Comparison of ENCODE assay signal across 8 mouse cellular contexts in the genomic region with DNA sequence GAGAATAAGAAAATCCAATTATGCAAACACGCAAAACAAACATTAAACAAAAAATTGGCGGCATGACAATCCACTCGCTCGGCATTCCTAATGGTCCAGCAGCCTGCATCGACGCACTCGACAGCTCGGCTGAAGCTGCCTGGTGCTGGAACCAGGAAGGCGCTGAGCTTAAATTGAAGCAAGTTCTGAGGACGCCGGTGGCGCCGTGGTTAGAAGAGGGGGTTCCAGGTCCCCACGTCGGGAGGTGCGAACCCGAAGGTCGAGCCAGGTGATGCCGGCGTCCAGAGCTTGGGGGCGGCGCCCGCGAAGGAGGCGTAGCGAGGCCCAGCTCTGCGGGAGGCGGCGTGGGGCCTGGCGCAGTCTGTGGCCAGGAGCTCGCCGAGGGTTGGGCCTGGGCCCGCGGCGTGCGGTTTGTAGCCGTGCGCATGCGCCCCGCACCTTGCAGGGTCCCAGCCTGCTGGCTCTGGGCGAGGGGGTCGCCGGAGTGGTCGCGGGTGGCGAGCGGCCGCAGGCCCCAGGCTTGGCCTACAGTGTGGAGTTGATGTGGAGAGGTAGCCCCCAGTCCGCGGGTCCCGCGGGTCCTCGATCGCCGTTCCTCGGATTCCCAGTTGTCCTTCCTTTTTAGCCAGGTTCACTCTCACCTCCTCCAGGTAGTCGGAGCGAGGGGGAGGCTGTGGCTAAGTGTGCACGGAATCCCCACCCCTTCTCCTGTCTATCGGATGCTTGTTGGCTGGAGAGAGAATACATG. TPM values are rescaled to one million over a fixed set of nuclear protein-coding genes. Genes with fewer than 3 reads are reported as not detected.
DNase-seq lines count a peak whose midpoint lies in the region; ATAC-seq and TF ChIP-seq lines count a peak whose summit lies in the region.

No protein-coding gene starts in this region.

- H3K4me3 ChIP-seq in lung, embryonic 15.5 days, result peak overlapping the region; percentile 73
- peak overlapping the region; percentile 97 for H3K4me3 ChIP-seq in olfactory bulb, adult 2 months (ENCODE audit: insufficient read depth, low read depth, low read length)

- H3K36me3 ChIP-seq in lung, embryonic 15.5 days, result no peaks in the 10 kb centered on the region

- peak overlapping the region; percentile 76 for H3K9ac ChIP-seq in lung, embryonic 15.5 days

- H3K27ac ChIP-seq in lung, embryonic 15.5 days, result peak overlapping the region; percentile 71
- H3K27ac ChIP-seq in olfactory bulb, adult 2 months (ENCODE audit: insufficient read depth, low read depth, low read length), result no peak overlapping the region

- under 1% methylated on average over 60 of the region's 60 CpGs for WGBS in lung, embryonic 15.5 days
- WGBS in olfactory bulb, adult 2 months, result under 1% methylated on average over 60 of the region's 60 CpGs

- H3K27me3 ChIP-seq in lung, embryonic 15.5 days, result peaks cover 36% of the 10 kb centered on the region

- TF ChIP-seq CTCF in olfactory bulb, adult 2 months (IDR thresholded peaks at IDR 0.05; ENCODE audit: insufficient read depth, low read depth, low read length), result no peak

- TF ChIP-seq POLR2A in olfactory bulb, adult 2 months (IDR thresholded peaks at IDR 0.05; ENCODE audit: insufficient read depth, low read depth, low read length), result no peak

- peak; percentile 72 to 84 for ATAC-seq in hematopoietic stem cell, adult 5-6 weeks (replicated peaks in 1 of 2; ENCODE audit: insufficient read depth in 1 of 2, low FRiP score in 2 of 2, low TSS enrichment in 1 of 2, low read depth in 1 of 2, poor library complexity in 2 of 2, severe bottlenecking in 2 of 2)
- ATAC-seq in lung, embryonic 15.5 days (ENCODE audit: borderline replicate concordance, extremely low read depth, low FRiP score, low TSS enrichment), result peak; percentile 89

- H3K4me1 ChIP-seq in lung, embryonic 15.5 days, result peaks cover 22% of the 10 kb centered on the region
- peaks cover 8% of the 10 kb centered on the region for H3K4me1 ChIP-seq in olfactory bulb, adult 2 months (ENCODE audit: control insufficient read depth, insufficient read depth, low read length)

- peak overlapping the region; percentile 73 for H3K4me2 ChIP-seq in lung, embryonic 15.5 days

- peak; percentile 91 for DNase-seq in MN1 (ENCODE audit: low spot score)
- peak; percentile 69 for DNase-seq in cerebellum, adult 8-10 months
- peak; percentile 88 for DNase-seq in forelimb bud, embryonic 11.5 days (ENCODE audit: low read depth, low spot score)
- DNase-seq in layer of hippocampus, adult 9-10 months (ENCODE audit: low spot score), result peak; percentile 54
- peak; percentile 56 to 58 for DNase-seq in thymus, postnatal 10 days (ENCODE audit: low spot score in 2 of 2)

- H3K9me3 ChIP-seq in lung, embryonic 15.5 days, result no peaks in the 10 kb centered on the region

RNA-seq across cellular contexts. Expression of a gene that starts 4.1 kb away (rescaled TPM):
- not detected in 2 replicates for total RNA-seq in hematopoietic stem cell, adult 5-6 weeks (2017)
- 1.5 and 3.0 TPM in 2 replicates for polyA plus RNA-seq in lung, embryonic 15.5 days (2015; fragmentation: Nextera tagmentation; extraction: Ambion mirVana)
- not detected in 2 replicates for polyA plus RNA-seq in olfactory bulb, adult 2 months (2012; ENCODE audit: insufficient read depth, insufficient read length, low replicate concordance, missing spikeins)

RNA-seq across cellular contexts. Expression of a gene that starts 4.5 kb away (rescaled TPM):
- 42.1 and 45.8 TPM in 2 replicates for total RNA-seq in hematopoietic stem cell, adult 5-6 weeks (2017)
- polyA plus RNA-seq in lung, embryonic 15.5 days (2015; fragmentation: Nextera tagmentation; extraction: Ambion mirVana), result 28.7 and 29.5 TPM in 2 replicates
- polyA plus RNA-seq in olfactory bulb, adult 2 months (2012; ENCODE audit: insufficient read depth, insufficient read length, low replicate concordance, missing spikeins), result not detected in 2 replicates

Comparison
In these comparisons a context has a peak if more than half of its experiments do, and no peak if none do; other contexts are left out.
1. RNA of a gene that starts 4.5 kb away (polyA plus RNA-seq): 28.7 to 29.5 TPM in lung, embryonic 15.5 days; not detected in olfactory bulb, adult 2 months; every median in the first group is over 10 times any median in the second.
2. Peak in every context shown above with its lines, with median percentiles within 50 percentile points of each other: DNase-seq.